Mouse (Mus musculus): ENCODE results near the gene Gm28961.
"Not testable (repeated sequence)": the region's sequence is repeated elsewhere in the genome, so short reads cannot be mapped to it uniquely, and the experiment has no call there.

The Gm28961 gene

GRCm38 (mm10) chrY:57705397-57705796 is at the start of gene Gm28961:
Gene Gm28961 (plus strand): TSS chrY:57705697.
- not testable (repeated sequence) for DNase-seq (ENCODE audit: low spot score)
